ENCODE assay signal across 8 mouse cellular contexts in the genomic region with DNA sequence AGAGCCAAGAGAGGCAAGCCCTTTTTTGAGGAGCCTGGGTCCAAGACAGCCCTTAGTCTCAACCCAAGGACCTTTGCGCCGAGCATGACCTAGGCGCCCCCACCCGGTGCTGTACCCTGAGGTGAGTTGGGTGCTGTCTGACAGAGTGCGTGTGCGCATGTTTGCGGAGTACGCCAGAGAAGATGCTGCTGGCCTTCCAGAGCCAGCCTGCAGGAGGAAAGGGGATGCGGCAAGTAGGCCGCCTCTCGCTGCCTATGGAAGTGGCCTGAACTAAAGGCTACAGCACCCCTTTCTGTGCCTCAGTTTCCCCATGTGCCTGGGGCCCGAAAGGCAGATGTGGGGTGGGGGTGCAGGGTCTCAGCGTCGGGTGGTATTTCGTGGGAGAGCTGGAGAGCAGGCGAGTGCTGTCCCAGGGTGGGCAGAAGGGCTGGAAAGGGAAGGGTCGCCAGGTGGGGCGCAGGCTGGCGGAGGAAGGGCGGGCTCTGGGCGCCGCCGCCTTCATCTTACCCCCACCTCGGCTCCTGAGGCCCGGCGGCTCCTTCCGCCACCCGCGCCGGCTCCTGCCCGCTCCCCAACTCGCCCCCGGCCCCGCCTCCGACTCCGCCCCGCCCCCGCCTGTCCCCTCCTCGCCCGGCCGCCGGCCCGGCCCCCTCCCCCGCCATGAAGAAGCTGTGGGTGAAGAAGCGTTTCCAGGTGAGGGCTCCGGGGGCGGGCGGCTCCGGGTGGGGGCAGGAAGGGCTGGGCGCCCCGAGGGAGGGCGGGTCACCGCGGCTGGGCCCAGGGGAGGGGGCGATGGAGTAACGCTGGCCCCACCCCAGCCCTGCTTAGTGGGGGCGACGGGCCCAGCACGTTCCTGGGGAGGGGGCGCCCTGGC. TPM values are rescaled to one million over a fixed set of nuclear protein-coding genes. Genes with fewer than 3 reads are reported as not detected.
DNase-seq lines count a peak whose midpoint lies in the region; ATAC-seq and TF ChIP-seq lines count a peak whose summit lies in the region.

No protein-coding gene starts in this region.

- peak overlapping the region; percentile 80 for H3K9ac ChIP-seq in forebrain, embryonic 12.5 days
- peak overlapping the region; percentile 50 for H3K9ac ChIP-seq in intestine, postnatal 0 days (ENCODE audit: low read depth, low read length)

- DNase-seq in CD4-positive, CD25-positive, alpha-beta regulatory T cell, adult 2 months (ENCODE audit: low read depth, low spot score), result peak; percentile 39
- DNase-seq in thymus, adult 2 months, result peak; percentile 15
- no peak for DNase-seq in thymus, postnatal 0 days (ENCODE audit: low spot score)
- DNase-seq in midbrain, embryonic 10.5 days (ENCODE audit: low spot score), result peak; percentile 64
- peak; percentile 85 for DNase-seq in yolk sac, embryonic 10.5 days (ENCODE audit: low spot score)

- WGBS in thymus, adult 2 months, result 15% methylated on average over 53 of the region's 60 CpGs
- 1% methylated on average over 43 of the region's 60 CpGs for WGBS in forebrain, embryonic 12.5 days
- WGBS in intestine, postnatal 0 days, result 5% methylated on average over 39 of the region's 60 CpGs
- 3% methylated on average over 52 of the region's 60 CpGs for WGBS in midbrain, embryonic 10.5 days

- H3K4me3 ChIP-seq in thymus, adult 2 months (ENCODE audit: control insufficient read depth, insufficient read depth, low read length), result peak overlapping the region; percentile 24
- peak overlapping the region; percentile 79 for H3K4me3 ChIP-seq in forebrain, embryonic 12.5 days (replicated peaks)
- H3K4me3 ChIP-seq in intestine, postnatal 0 days (ENCODE audit: low read depth, low read length), result peak overlapping the region; percentile 57
- H3K4me3 ChIP-seq in midbrain, embryonic 10.5 days, result peak overlapping the region; percentile 84

- H3K27me3 ChIP-seq in thymus, adult 2 months (ENCODE audit: control insufficient read depth, insufficient read depth, low read length), result peaks cover 17% of the 10 kb centered on the region
- peaks cover 75% of the 10 kb centered on the region for H3K27me3 ChIP-seq in forebrain, embryonic 12.5 days
- no peaks in the 10 kb centered on the region for H3K27me3 ChIP-seq in intestine, postnatal 0 days (replicated peaks; ENCODE audit: control insufficient read depth, insufficient read depth, low read length)
- H3K27me3 ChIP-seq in midbrain, embryonic 10.5 days (ENCODE audit: low read depth, poor library complexity, severe bottlenecking), result peaks cover 89% of the 10 kb centered on the region

- no peak for ATAC-seq in CD4-positive, CD25-positive, alpha-beta regulatory T cell, adult 4 months
- peak; percentile 66 for ATAC-seq in forebrain, embryonic 12.5 days (ENCODE audit: low FRiP score)
- ATAC-seq in intestine, postnatal 0 days, result peak; percentile 11; the same call in 1 of the 2 replicates

- no peaks in the 10 kb centered on the region for H3K9me3 ChIP-seq in forebrain, embryonic 12.5 days
- no peaks in the 10 kb centered on the region for H3K9me3 ChIP-seq in intestine, postnatal 0 days (ENCODE audit: control insufficient read depth)
- H3K9me3 ChIP-seq in midbrain, embryonic 10.5 days (replicated peaks), result no peaks in the 10 kb centered on the region

- no peaks in the 10 kb centered on the region for H3K36me3 ChIP-seq in thymus, adult 2 months (ENCODE audit: control insufficient read depth, insufficient read depth, low read length)
- H3K36me3 ChIP-seq in forebrain, embryonic 12.5 days (replicated peaks), result no peaks in the 10 kb centered on the region
- H3K36me3 ChIP-seq in intestine, postnatal 0 days (ENCODE audit: control insufficient read depth, insufficient read depth), result no peaks in the 10 kb centered on the region; the same call in 1 of the 2 replicates
- H3K36me3 ChIP-seq in midbrain, embryonic 10.5 days, result no peaks in the 10 kb centered on the region

- peak overlapping the region; percentile 100 for H3K4me2 ChIP-seq in forebrain, embryonic 12.5 days
- peak overlapping the region; percentile 94 for H3K4me2 ChIP-seq in intestine, postnatal 0 days (replicated peaks; ENCODE audit: low read depth)

- TF ChIP-seq POLR2A in thymus, adult 2 months (IDR thresholded peaks at IDR 0.05; ENCODE audit: control insufficient read depth, extremely low read depth, insufficient read depth, low read length, poor library complexity), result no peak

- H3K4me1 ChIP-seq in thymus, adult 2 months (replicated peaks; ENCODE audit: control insufficient read depth, insufficient read depth, low read length), result no peaks in the 10 kb centered on the region; the same call in 1 of the 2 replicates
- H3K4me1 ChIP-seq in forebrain, embryonic 12.5 days, result peaks cover 46% of the 10 kb centered on the region
- H3K4me1 ChIP-seq in intestine, postnatal 0 days (replicated peaks; ENCODE audit: control insufficient read depth, insufficient read depth, low read length), result no peaks in the 10 kb centered on the region
- peaks cover 61% of the 10 kb centered on the region for H3K4me1 ChIP-seq in midbrain, embryonic 10.5 days

- H3K27ac ChIP-seq in thymus, adult 2 months (ENCODE audit: control insufficient read depth, insufficient read depth, low read length), result no peak overlapping the region
- H3K27ac ChIP-seq in forebrain, embryonic 12.5 days, result 0 out of 2 replicates have a peak overlapping the region, but pooled peaks have one; percentile 31
- H3K27ac ChIP-seq in intestine, postnatal 0 days (ENCODE audit: low read depth, low read length), result peak overlapping the region; percentile 35; the same call in 1 of the 2 replicates
- H3K27ac ChIP-seq in midbrain, embryonic 10.5 days (replicated peaks), result peak overlapping the region; percentile 86

- TF ChIP-seq CTCF in thymus, adult 2 months (IDR thresholded peaks at IDR 0.05; ENCODE audit: borderline replicate concordance, control insufficient read depth, extremely low read depth, insufficient read depth, low read length, poor library complexity), result no peak
- peak; percentile 26 for TF ChIP-seq CTCF in intestine, postnatal 0 days (IDR thresholded peaks at IDR 0.05; ENCODE audit: low read depth)

RNA-seq across cellular contexts. Expression of gene Speg, which starts 6.6 kb away (rescaled TPM):
- under 1 TPM in 1 of 2 experiments, not detected in 1; 0.03 TPM for polyA plus RNA-seq in CD4-positive, CD25-positive, alpha-beta regulatory T cell, adult 4 months (2017; shearing (Covaris generic))
- polyA plus RNA-seq in thymus, adult 2 months (2012; rRNA removed), result 11.0 and 12.1 TPM in 2 replicates
- polyA plus RNA-seq in thymus, postnatal 0 days (2015; fragmentation: Nextera tagmentation; extraction: Ambion mirVana), result 1.6 and 1.8 TPM in 2 replicates
- polyA plus RNA-seq in forebrain, embryonic 12.5 days (2016; fragmentation: Nextera tagmentation; extraction: Ambion mirVana), result 10.0 and 11.3 TPM in 2 replicates
- polyA plus RNA-seq in intestine, postnatal 0 days (2015; fragmentation: Nextera tagmentation; extraction: Ambion mirVana), result 20.1 and 21.3 TPM in 2 replicates
- 23.6 and 26.9 TPM in 2 replicates for polyA plus RNA-seq in midbrain, embryonic 10.5 days (2016; fragmentation: Nextera tagmentation; extraction: Ambion mirVana)

RNA-seq across cellular contexts. Expression of gene Des, which starts 21.6 kb away (rescaled TPM):
- polyA plus RNA-seq in CD4-positive, CD25-positive, alpha-beta regulatory T cell, adult 4 months (2017; shearing (Covaris generic)), result not detected
- 6.8 and 31.6 TPM in 2 replicates for polyA plus RNA-seq in thymus, adult 2 months (2012; rRNA removed)
- polyA plus RNA-seq in thymus, postnatal 0 days (2015; fragmentation: Nextera tagmentation; extraction: Ambion mirVana), result 6.0 and 7.4 TPM in 2 replicates
- polyA plus RNA-seq in forebrain, embryonic 12.5 days (2016; fragmentation: Nextera tagmentation; extraction: Ambion mirVana), result 0.74 and 0.78 TPM in 2 replicates
- polyA plus RNA-seq in intestine, postnatal 0 days (2015; fragmentation: Nextera tagmentation; extraction: Ambion mirVana), result 233 and 254 TPM in 2 replicates
- polyA plus RNA-seq in midbrain, embryonic 10.5 days (2016; fragmentation: Nextera tagmentation; extraction: Ambion mirVana), result 1.1 and 2.8 TPM in 2 replicates

RNA-seq across cellular contexts. Expression of gene Gmppa, which starts 54.0 kb away (rescaled TPM):
- polyA plus RNA-seq in CD4-positive, CD25-positive, alpha-beta regulatory T cell, adult 4 months (2017; shearing (Covaris generic)), result 10 to 100 TPM; 57.0 to 91.3 TPM
- 102 and 128 TPM in 2 replicates for polyA plus RNA-seq in thymus, adult 2 months (2012; rRNA removed)
- 51.4 and 58.5 TPM in 2 replicates for polyA plus RNA-seq in thymus, postnatal 0 days (2015; fragmentation: Nextera tagmentation; extraction: Ambion mirVana)
- 54.8 and 55.8 TPM in 2 replicates for polyA plus RNA-seq in forebrain, embryonic 12.5 days (2016; fragmentation: Nextera tagmentation; extraction: Ambion mirVana)
- polyA plus RNA-seq in intestine, postnatal 0 days (2015; fragmentation: Nextera tagmentation; extraction: Ambion mirVana), result 121 and 124 TPM in 2 replicates
- polyA plus RNA-seq in midbrain, embryonic 10.5 days (2016; fragmentation: Nextera tagmentation; extraction: Ambion mirVana), result 70.2 and 73.1 TPM in 2 replicates

Comparison
In these comparisons a context has a peak if more than half of its experiments do, and no peak if none do; other contexts are left out.
1. H3K4me3 ChIP-seq: peak in every context shown above with its lines; median percentile 84 in midbrain, embryonic 10.5 days; 79 in forebrain, embryonic 12.5 days; 57 in intestine, postnatal 0 days; 24 in thymus, adult 2 months.